Mouse (Mus musculus) ES-E14 (cell line): ENCODE measurements around the gene Zfp804b. TPM values are rescaled to one million over a fixed set of nuclear protein-coding genes. Genes with fewer than 3 reads are reported as not detected.

Experiments
- DNase-seq: peaks from one replicate; pipeline ENCODE4 v3.0.0-alpha.2; 2013; ENCODE audit warnings: low read depth, low spot score
- H3K27ac ChIP-seq: 2 replicates; pipeline ENCODE4 v1.5.1; 2012; ENCODE audit warnings: low read depth, mild to moderate bottlenecking, low read length, moderate library complexity, mixed read lengths; ENCODE audit not compliant: poor library complexity, insufficient read depth, severe bottlenecking
- H3K36me3 ChIP-seq: 2 replicates; pipeline ENCODE4 v1.6.1; 2012; ENCODE audit warnings: mild to moderate bottlenecking, low read length, moderate library complexity, mixed read lengths; ENCODE audit not compliant: control insufficient read depth, poor library complexity, insufficient read depth, severe bottlenecking
- H3K4me1 ChIP-seq, 2 experiments: fragments of 150-350 bp in 1 of 2; sonication (generic) in 1 of 2; 2 replicates each; pipeline ENCODE4 v1.6.1; 2012; ENCODE audit warnings: low read length in 2 of 2, mild to moderate bottlenecking in 1 of 2, mixed read lengths in 1 of 2; ENCODE audit not compliant: control insufficient read depth in 2 of 2, insufficient read depth in 2 of 2, poor library complexity in 1 of 2
- H3K4me3 ChIP-seq, 2 experiments: fragments of 150-350 bp in 1 of 2; sonication (generic) in 1 of 2; 2 replicates each; pipeline ENCODE4 v1.5.1; 2012; ENCODE audit warnings: low read length in 2 of 2, low read depth in 1 of 2, mild to moderate bottlenecking in 1 of 2, mixed read lengths in 1 of 2; ENCODE audit not compliant: insufficient read depth in 1 of 2, poor library complexity in 1 of 2, severe bottlenecking in 1 of 2
- H3K9ac ChIP-seq: 2 replicates; pipeline ENCODE4 v1.6.1; 2012; ENCODE audit warnings: low read depth, mild to moderate bottlenecking, low read length, mixed read lengths; ENCODE audit not compliant: poor library complexity, insufficient read depth, severe bottlenecking
- H3K9me3 ChIP-seq: fragments of 150-350 bp; sonication (generic); 2 replicates; pipeline ENCODE4 v1.6.1; 2012; ENCODE audit warnings: low read depth, mild to moderate bottlenecking, low read length; ENCODE audit not compliant: control insufficient read depth, insufficient read depth
- CHD2 ChIP-seq: IDR thresholded peaks from 2 replicates; pipeline ENCODE4 v1.6.1; 2014; ENCODE audit warnings: mild to moderate bottlenecking, low read depth, low read length, inconsistent platforms
- HCFC1 ChIP-seq: IDR thresholded peaks from 2 replicates; pipeline ENCODE4 v1.6.1; 2012; ENCODE audit warnings: low read length, inconsistent platforms, borderline replicate concordance; ENCODE audit not compliant: insufficient read depth
- MAFK ChIP-seq: IDR thresholded peaks from 2 replicates; pipeline ENCODE4 v1.6.1; 2014; ENCODE audit warnings: mild to moderate bottlenecking, low read depth, low read length, inconsistent platforms; ENCODE audit not compliant: insufficient read depth
- ZC3H11A ChIP-seq: IDR thresholded peaks from 2 replicates; pipeline ENCODE4 v1.6.1; 2012; ENCODE audit warnings: low read depth, mild to moderate bottlenecking, inconsistent platforms, low read length, borderline replicate concordance
- ZNF384 ChIP-seq: IDR thresholded peaks from 2 replicates; pipeline ENCODE4 v1.6.1; 2012; ENCODE audit warnings: low read depth, low read length, inconsistent platforms
- in situ Hi-C, 2 experiments: fragments of 600-800 bp; cut with MboI; formaldehyde crosslinking; loops; one replicate each; pipeline ENCODE4 v1.15.1; 2025; ENCODE audit warnings: low sequenced_read_pairs in 2 of 2, inconsistent platforms in 1 of 2; ENCODE audit not compliant: unreplicated experiment in 2 of 2
- total RNA-seq: library from RNA; depleted of rRNA; stranded (reverse); fragments of 300-350 nt; gene quantifications from 2 replicates; pipeline ENCODE4 v1.2.3, GENCODE M21; 2012

Gene Zfp804b
- total RNA-seq, 1 experiment, result not detected

DNA sequence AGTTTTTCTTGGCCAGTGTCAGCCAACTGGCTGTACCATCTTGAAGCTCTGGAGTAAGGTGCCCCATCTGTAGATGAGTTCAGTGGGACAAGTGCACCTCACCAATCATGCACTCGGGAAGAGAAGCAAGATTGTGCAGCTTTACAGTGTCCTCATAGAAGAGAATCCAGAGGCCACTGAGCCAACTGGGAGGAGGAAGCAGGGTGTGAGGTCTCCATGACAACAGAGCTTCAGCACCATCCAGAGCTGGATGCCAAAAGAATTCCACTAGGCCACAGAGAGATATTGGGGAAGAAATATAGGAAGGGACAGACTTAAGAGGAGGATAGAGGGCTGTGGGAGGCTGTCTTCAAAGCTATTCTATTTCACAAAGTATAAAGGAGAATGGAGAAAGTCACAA, 41.6 kb downstream of the Zfp804b start:
- in situ Hi-C loops, result no loop called here
- DNase-seq, result no peak
- TF ChIP-seq HCFC1, result no peak
- TF ChIP-seq CHD2, result no peak
- TF ChIP-seq MAFK, result no peak
- no peak for TF ChIP-seq ZC3H11A
- TF ChIP-seq ZNF384, result no peak

GRCm38 (mm10) chr5:7284336-7284735, 60.2 kb downstream of the Zfp804b start:
- Histone ChIP-seq H3K9ac (no peak overlapping the region), H3K9me3 (no peaks in the 10 kb centered on the region), H3K27ac (no peak overlapping the region), H3K36me3 (no peaks in the 10 kb centered on the region), H3K4me1 (no peaks in the 10 kb centered on the region), H3K4me3 (no peak overlapping the region)
- DNase-seq, result no peak
- in situ Hi-C loops, result no loop called here
- TF ChIP-seq ZNF384 (no peak), CHD2 (no peak), ZC3H11A (no peak), HCFC1 (no peak), MAFK (no peak)

More for the DNA sequence above, 41.6 kb downstream of the Zfp804b start:
- H3K4me1 ChIP-seq, result no peaks in the 10 kb centered on the region
- no peak overlapping the region for H3K9ac ChIP-seq
- no peaks in the 10 kb centered on the region for H3K9me3 ChIP-seq
- no peaks in the 10 kb centered on the region for H3K36me3 ChIP-seq
- no peak overlapping the region for H3K27ac ChIP-seq
- H3K4me3 ChIP-seq, result no peak overlapping the region

GRCm38 (mm10) chr5:7276659-7277455, 67.7 kb downstream of the Zfp804b start:
- Histone ChIP-seq H3K36me3 (no peaks in the 10 kb centered on the region), H3K9me3 (no peaks in the 10 kb centered on the region), H3K4me3 (no peak overlapping the region), H3K4me1 (no peaks in the 10 kb centered on the region), H3K9ac (no peak overlapping the region), H3K27ac (no peak overlapping the region)
- DNase-seq, result no peak
- in situ Hi-C loops, result no loop called here
- TF ChIP-seq HCFC1, result no peak
- TF ChIP-seq ZC3H11A, result no peak
- no peak for TF ChIP-seq MAFK
- TF ChIP-seq ZNF384, result no peak
- TF ChIP-seq CHD2, result no peak

DNA sequence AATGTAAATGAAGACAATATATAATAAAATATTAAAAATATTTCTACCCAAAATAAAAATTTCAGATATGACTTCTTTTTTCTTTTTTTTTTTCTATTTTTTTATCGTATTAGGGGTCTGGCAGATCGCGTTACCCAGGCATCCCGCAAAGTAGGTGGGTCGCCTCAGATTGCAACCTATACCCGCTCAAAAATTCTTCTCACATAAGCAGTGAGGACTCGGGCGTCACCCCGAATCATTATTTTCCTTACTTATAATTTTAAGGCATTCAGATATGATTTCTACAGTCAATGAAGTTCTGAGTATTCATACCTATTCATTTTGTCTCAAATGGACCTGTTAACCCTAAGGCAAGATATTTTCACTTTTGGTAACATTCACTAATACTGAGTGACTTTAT, 167.0 kb downstream of the Zfp804b start:
- H3K27ac ChIP-seq, result no peak overlapping the region
- in situ Hi-C loops, result no loop called here
- H3K9ac ChIP-seq, result no peak overlapping the region
- H3K9me3 ChIP-seq, result no peaks in the 10 kb centered on the region
- DNase-seq, result no peak
- H3K4me3 ChIP-seq, result no peak overlapping the region
- H3K4me1 ChIP-seq, result no peaks in the 10 kb centered on the region
- TF ChIP-seq CHD2 (no peak), ZNF384 (no peak), ZC3H11A (no peak), HCFC1 (no peak), MAFK (no peak)
- H3K36me3 ChIP-seq, result no peaks in the 10 kb centered on the region

- H3K9ac ChIP-seq, result no peak overlapping the region
- DNase-seq, result no peak
- TF ChIP-seq CHD2 (no peak), HCFC1 (no peak), ZC3H11A (no peak), MAFK (no peak), ZNF384 (no peak)
- H3K4me1 ChIP-seq, result no peaks in the 10 kb centered on the region
- no peak overlapping the region for H3K4me3 ChIP-seq
- H3K27ac ChIP-seq, result no peak overlapping the region
- no peaks in the 10 kb centered on the region for H3K9me3 ChIP-seq
- in situ Hi-C loops, result no loop called here
- no peaks in the 10 kb centered on the region for H3K36me3 ChIP-seq
Observed at GRCm38 (mm10) chr5:7139658-7140057, 204.9 kb downstream of the Zfp804b start.
